Mouse (Mus musculus): ENCODE results near the gene Gal3st2. TPM values are rescaled to one million over a fixed set of nuclear protein-coding genes. Genes with fewer than 3 reads are reported as not detected.

The Gal3st2 gene
- polyA plus RNA-seq, 1 experiment from 2014 or later, result 0.13 TPM

Other genes with a start within 250 kb of the Gal3st2 start
- gene Stk25, start 202.6 kb upstream of the Gal3st2 start, polyA plus RNA-seq (2015; fragmentation: Nextera tagmentation; extraction: Ambion mirVana), result 174 TPM in 2 replicates
- 106 and 109 TPM in 2 replicates for gene Bok, start 175.6 kb upstream of the Gal3st2 start, polyA plus RNA-seq (2015; fragmentation: Nextera tagmentation; extraction: Ambion mirVana)
- gene Atg4b, start 109.8 kb upstream of the Gal3st2 start, polyA plus RNA-seq (2015; fragmentation: Nextera tagmentation; extraction: Ambion mirVana), result 84.6 and 88.4 TPM in 2 replicates
- 82.5 and 82.9 TPM in 2 replicates for gene Thap4, start 106.4 kb upstream of the Gal3st2 start, polyA plus RNA-seq (2015; fragmentation: Nextera tagmentation; extraction: Ambion mirVana)
- gene Dtymk, start 59.4 kb upstream of the Gal3st2 start, polyA plus RNA-seq (2015; fragmentation: Nextera tagmentation; extraction: Ambion mirVana), result 179 and 191 TPM in 2 replicates
- gene Ing5, start 57.3 kb upstream of the Gal3st2 start, polyA plus RNA-seq (2015; fragmentation: Nextera tagmentation; extraction: Ambion mirVana), result 9.6 and 11.4 TPM in 2 replicates
- gene D2hgdh, start 36.4 kb upstream of the Gal3st2 start, polyA plus RNA-seq (2015; fragmentation: Nextera tagmentation; extraction: Ambion mirVana), result 12.7 and 13.3 TPM in 2 replicates
- gene Gal3st2b, start 57.0 kb downstream of the Gal3st2 start, polyA plus RNA-seq (2015; fragmentation: Nextera tagmentation; extraction: Ambion mirVana), result not detected in 2 replicates
- gene Gal3st2c, start 129.2 kb downstream of the Gal3st2 start, polyA plus RNA-seq (2015; fragmentation: Nextera tagmentation; extraction: Ambion mirVana), result not detected in 2 replicates
- not detected in 2 replicates for gene Neu4, start 159.1 kb downstream of the Gal3st2 start, polyA plus RNA-seq (2015; fragmentation: Nextera tagmentation; extraction: Ambion mirVana)
- gene Pdcd1, start 191.2 kb downstream of the Gal3st2 start, polyA plus RNA-seq (2015; fragmentation: Nextera tagmentation; extraction: Ambion mirVana), result not detected in 2 replicates